Mouse (Mus musculus): ENCODE data around the gene Lysmd4.

GRCm38 (mm10) chr7:67308102-67308501, 85.8 kb downstream of the Lysmd4 start:
- TF ChIP-seq POLR2A (IDR thresholded peaks at IDR 0.05; ENCODE audit: control insufficient read depth, extremely low read depth, insufficient read depth, low read length, poor library complexity) (no peak), CTCF (IDR thresholded peaks at IDR 0.05; ENCODE audit: borderline replicate concordance, control insufficient read depth, extremely low read depth, insufficient read depth, low read length, poor library complexity) (no peak)

Measured in thymus, adult 2 months (tissue).